11 mouse cellular contexts compared by ENCODE assay signal in the genomic region with DNA sequence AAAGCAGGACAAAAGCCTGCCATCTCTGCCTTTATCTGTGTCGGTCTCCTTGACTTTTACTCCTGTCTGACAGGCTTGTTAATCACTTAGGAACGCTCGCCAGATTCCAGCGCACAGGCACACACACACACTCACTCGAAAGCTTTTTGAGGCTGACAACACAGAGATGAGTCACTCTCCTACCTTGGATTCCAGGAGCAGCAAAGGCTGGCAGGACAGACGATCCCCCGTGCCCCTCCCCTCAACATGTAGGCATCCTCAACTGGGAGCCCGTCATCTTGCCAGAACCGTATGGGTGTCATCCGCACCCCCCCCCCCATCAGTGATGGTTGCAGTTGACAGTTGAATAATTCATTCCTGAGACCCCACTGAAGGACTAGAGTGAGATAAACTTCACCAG. TPM values are rescaled to one million over a fixed set of nuclear protein-coding genes. Genes with fewer than 3 reads are reported as not detected.
DNase-seq lines count a peak whose midpoint lies in the region; ATAC-seq lines count a peak whose summit lies in the region.
"Had no signal": no experiment of that assay in that cellular context is flagged by ENCODE, and none has a peak within 500 bp of the region (broad histone marks: within the 10 kb centered on the region; RNA-seq: fewer than 3 reads in every experiment).

No protein-coding gene starts in this region.

- H3K4me3 ChIP-seq in midbrain, embryonic 10.5 days = 0 out of 2 replicates have a peak overlapping the region, but pooled peaks have one; percentile 14
- H3K4me3 ChIP-seq in midbrain, embryonic 15.5 days = no peak overlapping the region
- no peak overlapping the region for H3K4me3 ChIP-seq in forebrain, embryonic 14.5 days (ENCODE audit: low read depth, low read length)
- H3K4me3 ChIP-seq: embryonic facial prominence, embryonic 12.5 days had no signal

- H3K27me3 ChIP-seq in midbrain, embryonic 10.5 days (ENCODE audit: low read depth, poor library complexity, severe bottlenecking) = peaks cover 13% of the 10 kb centered on the region; the same call in 1 of the 2 replicates
- H3K27me3 ChIP-seq in midbrain, embryonic 15.5 days (replicated peaks) = no peaks in the 10 kb centered on the region
- no peaks in the 10 kb centered on the region for H3K27me3 ChIP-seq in forebrain, embryonic 14.5 days (replicated peaks; ENCODE audit: control insufficient read depth, insufficient read depth, low read length)
- H3K27me3 ChIP-seq: embryonic facial prominence, embryonic 12.5 days had no signal

- 29% methylated on average over 10 of the region's 10 CpGs for WGBS in midbrain, embryonic 10.5 days
- WGBS in midbrain, embryonic 15.5 days = 9% methylated on average over 10 of the region's 10 CpGs
- WGBS in forebrain, embryonic 14.5 days = 15% methylated on average over 10 of the region's 10 CpGs

- H3K36me3 ChIP-seq in midbrain, embryonic 10.5 days = no peaks in the 10 kb centered on the region
- H3K36me3 ChIP-seq in midbrain, embryonic 15.5 days (replicated peaks) = no peaks in the 10 kb centered on the region
- no peaks in the 10 kb centered on the region for H3K36me3 ChIP-seq in forebrain, embryonic 14.5 days (ENCODE audit: control insufficient read depth, insufficient read depth, low read length)
- H3K36me3 ChIP-seq: embryonic facial prominence, embryonic 12.5 days had no signal

- no peaks in the 10 kb centered on the region for H3K9me3 ChIP-seq in midbrain, embryonic 10.5 days (replicated peaks)
- no peaks in the 10 kb centered on the region for H3K9me3 ChIP-seq in midbrain, embryonic 15.5 days
- no peaks in the 10 kb centered on the region for H3K9me3 ChIP-seq in forebrain, embryonic 14.5 days (replicated peaks; ENCODE audit: control insufficient read depth, low read length)
- H3K9me3 ChIP-seq: embryonic facial prominence, embryonic 12.5 days; G1E had no signal

- no peak overlapping the region for H3K9ac ChIP-seq in midbrain, embryonic 15.5 days
- 0 out of 2 replicates have a peak overlapping the region, but pooled peaks have one; percentile 29 for H3K9ac ChIP-seq in forebrain, embryonic 14.5 days (ENCODE audit: low read length)
- H3K9ac ChIP-seq: embryonic facial prominence, embryonic 12.5 days had no signal

- peaks cover 57% of the 10 kb centered on the region for H3K4me1 ChIP-seq in midbrain, embryonic 10.5 days
- H3K4me1 ChIP-seq in midbrain, embryonic 15.5 days = peaks cover 13% of the 10 kb centered on the region; the same call in 1 of the 2 replicates
- H3K4me1 ChIP-seq in forebrain, embryonic 14.5 days (ENCODE audit: control insufficient read depth, insufficient read depth, low read length) = peaks cover 13% of the 10 kb centered on the region

- peak overlapping the region; percentile 60; the same call in 1 of the 2 replicates for H3K27ac ChIP-seq in midbrain, embryonic 10.5 days (replicated peaks)
- H3K27ac ChIP-seq in midbrain, embryonic 15.5 days = no peak overlapping the region
- no peak overlapping the region for H3K27ac ChIP-seq in forebrain, embryonic 14.5 days (ENCODE audit: low read depth, low read length)
- H3K27ac ChIP-seq: embryonic facial prominence, embryonic 12.5 days had no signal

- ATAC-seq in midbrain, embryonic 15.5 days (replicated peaks) = no peak
- peak; percentile 71 for ATAC-seq in forebrain, embryonic 14.5 days
- ATAC-seq in monocyte, adult 5-6 weeks (replicated peaks; ENCODE audit: insufficient number of reproducible peaks, low FRiP score, low TSS enrichment, poor library complexity, severe bottlenecking) = no peak

- no peak overlapping the region for H3K4me2 ChIP-seq in midbrain, embryonic 15.5 days
- H3K4me2 ChIP-seq in forebrain, embryonic 14.5 days (ENCODE audit: low read length) = 0 out of 2 replicates have a peak overlapping the region, but pooled peaks have one; percentile 3
- H3K4me2 ChIP-seq: embryonic facial prominence, embryonic 12.5 days; liver, embryonic 11.5 days had no signal

- DNase-seq in midbrain, embryonic 10.5 days (ENCODE audit: low spot score) = peak; percentile 48
- peak; percentile 65 for DNase-seq in adrenal gland, postnatal 10 days
- DNase-seq in forebrain, embryonic 14.5 days (ENCODE audit: low spot score) = peak; percentile 55
- peak; percentile 42 for DNase-seq in telencephalon, adult 2 months (ENCODE audit: low read depth, low spot score)
- DNase-seq in kidney, adult 18-20 months = no peak
- DNase-seq: gastrocnemius, postnatal 10 days had no signal

RNA-seq across cellular contexts. Expression of gene Npffr1, which starts 25.1 kb away (rescaled TPM):
- 0.11 and 0.15 TPM in 2 replicates for polyA plus RNA-seq in midbrain, embryonic 10.5 days (2016; fragmentation: Nextera tagmentation; extraction: Ambion mirVana)
- 2.3 and 2.4 TPM in 2 replicates for polyA plus RNA-seq in midbrain, embryonic 15.5 days (2015; fragmentation: Nextera tagmentation; extraction: Ambion mirVana)
- total RNA-seq in adrenal gland, postnatal 10 days (2021) = under 1 TPM; 0.24 to 0.33 TPM
- polyA plus RNA-seq in forebrain, embryonic 14.5 days (2014; fragmentation: Nextera tagmentation; extraction: Ambion mirVana) = 0.56 and 0.94 TPM in 2 replicates
- total RNA-seq in monocyte, adult 5-6 weeks (2017) = not detected in 3 replicates
- polyA plus RNA-seq: embryonic facial prominence, embryonic 12.5 days; G1E; liver, embryonic 11.5 days had no signal
